Mouse (Mus musculus) kidney, adult 2 months (tissue): ENCODE measurements around the gene Arhgef28. TPM values are rescaled to one million over a fixed set of nuclear protein-coding genes. Genes with fewer than 3 reads are reported as not detected.

ENCODE experiments used
- DNase-seq: peaks from one replicate; pipeline ENCODE4 v3.0.0; 2021
- H3K27ac ChIP-seq: fragments of 200-500 bp; 2 replicates; pipeline ENCODE4 v1.5.1; 2012; ENCODE audit warnings: low read depth, low read length, control low read depth, inconsistent platforms; ENCODE audit not compliant: insufficient read depth
- H3K27me3 ChIP-seq: fragments of 200-500 bp; replicated peaks from 2 replicates; pipeline ENCODE4 v1.6.1; 2012; ENCODE audit warnings: mild to moderate bottlenecking, moderate library complexity, low read length, inconsistent platforms; ENCODE audit not compliant: control insufficient read depth, insufficient read depth
- H3K36me3 ChIP-seq: fragments of 200-500 bp; 2 replicates; pipeline ENCODE4 v1.6.1; 2012; ENCODE audit warnings: mild to moderate bottlenecking, moderate library complexity, low read length, inconsistent platforms; ENCODE audit not compliant: control insufficient read depth, insufficient read depth
- H3K4me1 ChIP-seq: fragments of 200-500 bp; 2 replicates; pipeline ENCODE4 v1.6.1; 2011; ENCODE audit warnings: low read length; ENCODE audit not compliant: control insufficient read depth, insufficient read depth
- H3K4me3 ChIP-seq: fragments of 200-500 bp; 2 replicates; pipeline ENCODE4 v1.5.1; 2011; ENCODE audit warnings: mild to moderate bottlenecking, low read depth, low read length, control low read depth; ENCODE audit not compliant: insufficient read depth
- CTCF ChIP-seq: fragments of 200-500 bp; conservative IDR thresholded peaks from 2 replicates; pipeline ENCODE4 v1.5.1; 2011; ENCODE audit warnings: low read depth, mild to moderate bottlenecking, control low read depth, low read length, moderate library complexity, mixed read lengths; ENCODE audit not compliant: insufficient read depth, insufficient read length
- POLR2A ChIP-seq: fragments of 200-500 bp; IDR thresholded peaks from one replicate; pipeline ENCODE4 v1.6.1; 2011; ENCODE audit warnings: low read depth, low read length, control low read depth
- WGBS: fragments of 180-500 bp; shearing (Covaris S2); methylation state at CpG from one replicate; pipeline ENCODE4 v1.1.7; 2018; 5-methylcytosine and 5-hydroxymethylcytosine counted together
- polyA plus RNA-seq: library from polyadenylated mRNA; depleted of rRNA; stranded (reverse); fragments of >200 nt; gene quantifications from 2 replicates; pipeline ENCODE4 v1.2.3, GENCODE M21; 2012

Arhgef28 gene
- polyA plus RNA-seq, 1 experiment = 39.3 TPM

DNA sequence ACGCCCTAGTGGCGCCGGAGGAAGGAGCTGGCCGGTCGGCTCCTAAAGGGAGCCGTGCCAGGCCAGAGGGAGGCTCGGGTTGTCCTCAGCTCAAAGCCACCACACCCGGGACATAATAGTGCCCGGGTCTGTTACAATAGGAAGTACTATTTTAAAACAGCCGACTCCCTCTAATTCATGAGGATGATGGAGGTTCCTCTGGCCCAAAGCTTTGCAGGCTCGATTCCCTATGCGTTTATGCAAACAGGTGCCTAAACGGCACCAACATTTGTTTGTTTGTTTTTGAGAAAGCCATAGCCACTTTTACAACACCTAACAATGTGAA, 269 bp upstream of the Arhgef28 start:
- Histone ChIP-seq H3K36me3 (no peaks in the 10 kb centered on the region), H3K27me3 (no peaks in the 10 kb centered on the region), H3K4me3 (peak overlapping the region; percentile 65), H3K27ac (no peak overlapping the region), H3K4me1 (no peaks in the 10 kb centered on the region)
- WGBS = 3% methylated on average over 13 of the region's 13 CpGs
- no peak for DNase-seq
- TF ChIP-seq POLR2A (no peak), CTCF (no peak)

DNA sequence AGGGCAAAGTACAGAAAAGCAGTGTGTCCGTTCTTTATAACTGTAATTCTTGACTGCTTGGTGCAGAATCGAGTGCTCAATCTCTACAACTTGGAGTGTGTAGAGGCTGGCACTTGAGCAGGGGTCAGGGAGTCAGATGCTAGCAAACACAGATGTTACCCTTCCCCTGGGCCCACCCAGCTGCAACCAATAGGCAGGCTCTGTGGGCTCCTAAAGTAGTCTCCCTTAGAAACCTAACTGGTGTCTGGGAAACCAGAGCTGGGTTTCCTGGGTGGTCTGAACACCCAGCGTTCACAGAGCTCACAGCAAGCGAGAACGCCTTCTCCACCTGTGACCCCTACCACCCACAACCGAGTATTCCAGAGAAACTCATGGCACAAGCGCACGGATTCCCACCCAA, 1.1 kb downstream of the Arhgef28 start:
- no peak for DNase-seq
- H3K36me3 ChIP-seq = no peaks in the 10 kb centered on the region
- WGBS = 44% methylated on average over 8 of the region's 8 CpGs
- no peak overlapping the region for H3K27ac ChIP-seq
- no peak for TF ChIP-seq POLR2A
- no peak for TF ChIP-seq CTCF
- H3K27me3 ChIP-seq = no peaks in the 10 kb centered on the region
- no peak overlapping the region for H3K4me3 ChIP-seq
- no peaks in the 10 kb centered on the region for H3K4me1 ChIP-seq

DNA sequence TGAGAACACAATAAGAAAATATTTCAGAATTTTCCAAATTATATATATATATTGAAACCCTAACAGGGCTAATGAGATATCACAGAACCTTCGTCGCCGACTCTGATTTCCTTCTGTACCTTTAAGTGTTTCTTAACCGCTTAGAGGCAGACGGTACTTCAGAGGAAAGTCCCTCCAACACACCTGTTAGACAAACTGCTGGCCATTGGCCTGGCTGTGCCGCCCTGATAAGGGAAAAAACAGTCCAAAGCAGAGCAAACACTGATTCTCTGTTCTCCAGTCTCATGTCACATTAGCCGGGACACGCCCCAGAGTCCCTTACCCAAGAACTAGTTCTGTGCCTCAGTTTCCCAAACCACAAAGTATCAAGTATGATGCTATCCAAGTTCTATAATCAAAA, 1.9 kb downstream of the Arhgef28 start:
- no peak for DNase-seq
- Histone ChIP-seq H3K36me3 (no peaks in the 10 kb centered on the region), H3K27ac (no peak overlapping the region), H3K27me3 (no peaks in the 10 kb centered on the region), H3K4me3 (no peak overlapping the region), H3K4me1 (no peaks in the 10 kb centered on the region)
- WGBS = 93% methylated on average over 8 of the region's 8 CpGs
- TF ChIP-seq POLR2A = no peak
- no peak for TF ChIP-seq CTCF

DNA sequence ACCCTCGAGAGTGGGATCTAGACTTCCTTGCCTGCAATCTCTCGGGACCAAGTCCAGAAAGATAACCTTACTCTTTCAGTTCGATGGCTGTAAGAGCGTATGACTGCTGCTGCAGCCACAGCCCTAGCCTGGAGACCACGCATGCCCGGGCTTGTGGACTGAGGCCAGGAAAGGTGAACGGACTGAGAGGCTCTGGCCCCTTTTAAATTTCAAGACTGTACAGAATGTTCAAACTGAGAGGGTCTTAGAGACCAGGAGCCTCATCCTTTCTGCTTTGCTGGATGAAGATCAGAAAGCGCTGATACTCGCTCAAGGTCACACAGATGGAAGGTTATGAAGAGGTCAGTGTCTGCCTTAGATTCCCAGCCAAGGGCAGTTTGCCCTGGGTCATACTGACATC, 4.8 kb downstream of the Arhgef28 start:
- Histone ChIP-seq H3K27me3 (no peaks in the 10 kb centered on the region), H3K36me3 (no peaks in the 10 kb centered on the region), H3K4me3 (no peak overlapping the region), H3K4me1 (no peaks in the 10 kb centered on the region), H3K27ac (no peak overlapping the region)
- no peak for DNase-seq
- WGBS = 67% methylated on average over 9 of the region's 9 CpGs
- TF ChIP-seq CTCF (no peak), POLR2A (no peak)

DNA sequence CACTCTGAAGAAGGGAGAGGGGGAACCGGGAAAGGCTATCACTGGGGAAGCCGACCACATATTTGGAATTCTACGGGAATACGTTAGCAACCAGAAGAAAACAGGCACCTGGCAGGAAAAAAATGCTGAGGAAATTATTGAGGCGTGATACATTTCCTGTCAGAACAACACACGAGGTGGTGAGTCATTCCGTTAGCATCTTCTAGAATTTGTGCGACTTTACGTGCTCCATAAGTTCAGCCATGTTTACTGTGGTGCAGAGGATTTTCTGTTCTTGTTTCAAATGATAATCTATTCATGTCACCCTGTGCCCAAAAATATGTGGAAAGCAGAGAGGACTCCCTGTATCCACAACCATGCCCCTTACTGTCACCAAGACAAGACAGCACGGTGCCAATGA, 13.6 kb downstream of the Arhgef28 start:
- TF ChIP-seq CTCF (no peak), POLR2A (no peak)

DNA sequence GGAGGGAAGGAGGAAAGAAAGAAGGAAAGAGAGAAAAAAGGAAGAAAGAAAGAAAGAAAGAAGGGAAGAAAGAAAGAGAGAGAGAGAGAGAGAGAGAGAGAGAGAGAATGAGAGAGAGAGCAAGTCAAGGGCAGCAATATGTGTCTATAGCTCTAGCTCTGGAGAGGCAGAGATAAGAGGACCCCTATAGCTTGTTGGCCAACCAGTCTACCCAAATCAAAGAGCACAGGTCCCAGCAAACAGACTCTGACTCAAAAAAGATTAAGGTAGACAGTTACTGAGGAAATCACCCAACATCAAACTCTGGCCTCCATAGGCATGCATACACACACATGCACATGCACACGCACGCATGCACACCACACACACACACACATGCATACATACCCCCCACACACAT, 17.7 kb downstream of the Arhgef28 start:
- no peak overlapping the region for H3K27ac ChIP-seq
- H3K36me3 ChIP-seq = no peaks in the 10 kb centered on the region
- H3K27me3 ChIP-seq = no peaks in the 10 kb centered on the region
- 96% methylated on average over 2 of the region's 2 CpGs for whole genome bisulfite sequencing
- no peaks in the 10 kb centered on the region for H3K4me1 ChIP-seq
- no peak for DNase-seq
- TF ChIP-seq CTCF = no peak
- no peak for TF ChIP-seq POLR2A
- H3K4me3 ChIP-seq = no peak overlapping the region

More for the DNA sequence above, 13.6 kb downstream of the Arhgef28 start:
- Histone ChIP-seq H3K36me3 (no peaks in the 10 kb centered on the region), H3K27ac (no peak overlapping the region), H3K4me1 (no peaks in the 10 kb centered on the region), H3K4me3 (no peak overlapping the region), H3K27me3 (no peaks in the 10 kb centered on the region)
- WGBS = 43% methylated on average over 10 of the region's 10 CpGs
- no peak for DNase-seq

DNA sequence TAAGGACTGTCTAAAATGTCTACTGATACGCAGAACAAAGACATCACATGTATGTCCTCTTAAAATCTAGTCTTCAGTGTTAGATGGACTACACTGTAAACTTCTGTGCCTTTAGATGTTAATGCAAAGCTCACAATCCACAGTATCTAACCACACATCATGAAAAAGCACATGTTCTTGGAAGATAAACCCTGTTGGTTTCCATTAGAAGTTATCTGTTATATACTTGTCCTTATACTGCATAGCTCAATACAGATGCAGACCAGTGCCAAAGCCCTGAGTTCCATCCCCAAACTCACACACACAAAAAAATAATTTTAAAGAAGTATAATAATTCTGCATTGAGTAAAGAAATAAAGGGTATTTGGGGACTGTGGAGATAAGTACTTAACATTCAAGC, 18.3 kb downstream of the Arhgef28 start:
- no peaks in the 10 kb centered on the region for H3K27me3 ChIP-seq
- no peak for DNase-seq
- no peaks in the 10 kb centered on the region for H3K36me3 ChIP-seq
- H3K4me1 ChIP-seq = no peaks in the 10 kb centered on the region
- 91% methylated on average over 1 of the region's 1 CpGs for WGBS
- no peak for TF ChIP-seq CTCF
- no peak for TF ChIP-seq POLR2A
- H3K4me3 ChIP-seq = no peak overlapping the region
- H3K27ac ChIP-seq = no peak overlapping the region

DNA sequence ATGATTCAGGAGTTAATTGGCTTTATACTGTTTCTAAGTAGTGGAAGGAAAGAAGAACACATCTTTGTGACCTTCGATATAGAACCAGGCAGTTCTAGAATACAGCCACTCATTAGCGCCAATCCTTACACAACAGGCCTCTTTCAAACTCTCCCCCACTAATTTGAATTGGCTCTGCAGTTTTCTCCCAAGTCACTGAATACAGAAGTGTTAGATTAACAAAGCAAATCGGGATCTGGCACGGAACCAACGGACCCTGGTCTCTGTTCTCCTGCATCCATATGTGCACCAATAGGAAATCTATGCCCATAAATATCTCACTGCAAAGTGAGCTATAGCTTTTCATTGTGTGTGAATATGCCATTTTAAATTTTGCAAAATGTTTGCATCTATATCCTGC, 20.1 kb downstream of the Arhgef28 start:
- no peak overlapping the region for H3K27ac ChIP-seq
- H3K36me3 ChIP-seq = no peaks in the 10 kb centered on the region
- 52% methylated on average over 5 of the region's 5 CpGs for WGBS
- TF ChIP-seq POLR2A = no peak
- TF ChIP-seq CTCF = no peak
- H3K27me3 ChIP-seq = no peaks in the 10 kb centered on the region
- no peak overlapping the region for H3K4me3 ChIP-seq
- DNase-seq = no peak
- no peaks in the 10 kb centered on the region for H3K4me1 ChIP-seq
